Mouse (Mus musculus) spleen, adult 2 months (tissue): ENCODE results near the gene Myof.

Source experiments
- CTCF ChIP-seq: fragments of 200-500 bp; IDR thresholded peaks from 2 replicates; pipeline ENCODE4 v1.5.1; 2011; ENCODE audit warnings: mild to moderate bottlenecking, inconsistent platforms; ENCODE audit not compliant: insufficient read depth, insufficient read length, insufficient replicate concordance; ENCODE audit errors: extremely low read depth
- POLR2A ChIP-seq: fragments of 200-500 bp; IDR thresholded peaks from 2 replicates; pipeline ENCODE4 v1.6.1; 2011; ENCODE audit warnings: low read depth, low read length, inconsistent platforms

- TF ChIP-seq POLR2A (no peak), CTCF (no peak)
Observed at GRCm38 (mm10) chr19:37906916-37907315, 136.5 kb downstream of the Myof start.
